Mouse (Mus musculus) small intestine, adult 2 months (tissue): ENCODE data around the gene Stx4a.
"Not testable (repeated sequence)": the region's sequence is repeated elsewhere in the genome, so short reads cannot be mapped to it uniquely, and the experiment has no call there.

Source experiments
- CTCF ChIP-seq: fragments of 200-500 bp; IDR thresholded peaks from 2 replicates; pipeline ENCODE4 v1.5.1; 2012; ENCODE audit warnings: low read depth, mild to moderate bottlenecking, control low read depth, inconsistent platforms, low read length, moderate library complexity, mixed read lengths; ENCODE audit not compliant: insufficient replicate concordance, insufficient read length; ENCODE audit errors: extremely low read depth
- POLR2A ChIP-seq: fragments of 200-500 bp; IDR thresholded peaks from 2 replicates; pipeline ENCODE4 v1.6.1; 2012; ENCODE audit warnings: low read depth, mild to moderate bottlenecking, control low read depth, inconsistent platforms, low read length, moderate library complexity

GRCm38 (mm10) chr7:127840031-127840430, 15.9 kb downstream of the Stx4a start:
- not testable (repeated sequence) for TF ChIP-seq POLR2A, CTCF
